Mouse (Mus musculus) midbrain, embryonic 10.5 days (tissue): ENCODE measurements around the gene Fign. TPM values are rescaled to one million over a fixed set of nuclear protein-coding genes. Genes with fewer than 3 reads are reported as not detected.

Source experiments
- DNase-seq: peaks from one replicate; pipeline ENCODE4 v3.0.0-alpha.2; 2017; ENCODE audit warnings: low spot score
- H3K27ac ChIP-seq: fragments of 300-500 bp; sonication (generic); replicated peaks from 2 replicates; pipeline ENCODE4 v1.5.1; 2016; ENCODE audit warnings: mild to moderate bottlenecking
- H3K27me3 ChIP-seq: fragments of 300-500 bp; sonication (generic); 2 replicates; pipeline ENCODE4 v1.6.1; 2016; ENCODE audit warnings: low read depth, mild to moderate bottlenecking; ENCODE audit not compliant: poor library complexity, severe bottlenecking
- H3K36me3 ChIP-seq: fragments of 300-500 bp; sonication (generic); 2 replicates; pipeline ENCODE4 v1.6.1; 2016; ENCODE audit warnings: mild to moderate bottlenecking, moderate library complexity
- H3K4me1 ChIP-seq: fragments of 300-500 bp; sonication (generic); 2 replicates; pipeline ENCODE4 v1.6.1; 2016
- H3K4me3 ChIP-seq: fragments of 300-500 bp; sonication (generic); 2 replicates; pipeline ENCODE4 v1.5.1; 2016; ENCODE audit warnings: mild to moderate bottlenecking, moderate library complexity
- H3K9me3 ChIP-seq: fragments of 300-500 bp; sonication (generic); replicated peaks from 2 replicates; pipeline ENCODE4 v1.6.1; 2016; ENCODE audit warnings: mild to moderate bottlenecking
- WGBS: fragments of 180-500 bp; shearing (Covaris S2); methylation state at CpG from one replicate; pipeline ENCODE4 v1.1.7; 2016; 5-methylcytosine and 5-hydroxymethylcytosine counted together
- polyA plus RNA-seq: library from polyadenylated mRNA; unstranded; fragments of >200 nt; fragmentation: Nextera tagmentation; extraction: Ambion mirVana; gene quantifications from 2 replicates; pipeline ENCODE4 v1.2.1, GENCODE M21; 2016

The Fign gene
- polyA plus RNA-seq, 1 experiment from 2014 or later = 18.0 TPM

GRCm38 (mm10) chr2:64083853-64084427 lies 13.9 kb downstream of the Fign start:
- no peak overlapping the region for H3K4me3 ChIP-seq
- no peaks in the 10 kb centered on the region for H3K9me3 ChIP-seq
- no peaks in the 10 kb centered on the region for H3K27me3 ChIP-seq
- peaks cover 31% of the 10 kb centered on the region for H3K4me1 ChIP-seq
- WGBS = 85% methylated on average over 5 of the region's 5 CpGs
- no peaks in the 10 kb centered on the region for H3K36me3 ChIP-seq
- no peak overlapping the region for H3K27ac ChIP-seq
- no peak for DNase-seq

GRCm38 (mm10) chr2:64079765-64080164 lies 18.1 kb downstream of the Fign start:
- peak overlapping the region; percentile 30; the same call in 1 of the 2 replicates for H3K4me3 ChIP-seq
- peaks cover 68% of the 10 kb centered on the region for H3K4me1 ChIP-seq
- H3K27me3 ChIP-seq = peaks cover 8% of the 10 kb centered on the region; the same call in 1 of the 2 replicates
- no peak for DNase-seq
- 10% methylated on average over 4 of the region's 4 CpGs for WGBS
- no peaks in the 10 kb centered on the region for H3K9me3 ChIP-seq
- no peaks in the 10 kb centered on the region for H3K36me3 ChIP-seq
- H3K27ac ChIP-seq = peak overlapping the region; percentile 72

- Histone ChIP-seq H3K36me3 (no peaks in the 10 kb centered on the region), H3K27me3 (peaks cover 8% of the 10 kb centered on the region; the same call in 1 of the 2 replicates), H3K9me3 (no peaks in the 10 kb centered on the region), H3K4me3 (no peak overlapping the region), H3K27ac (peak overlapping the region; percentile 72; the same call in 1 of the 2 replicates), H3K4me1 (peaks cover 79% of the 10 kb centered on the region)
- no peak for DNase-seq
- WGBS = 79% methylated on average over 3 of the region's 3 CpGs
These were observed 19.3 kb downstream of the Fign start for GRCm38 (mm10) chr2:64078551-64078950.

GRCm38 (mm10) chr2:64077846-64078245 lies 20.0 kb downstream of the Fign start:
- Histone ChIP-seq H3K9me3 (no peaks in the 10 kb centered on the region), H3K27me3 (peaks cover 8% of the 10 kb centered on the region; the same call in 1 of the 2 replicates), H3K36me3 (no peaks in the 10 kb centered on the region), H3K27ac (no peak overlapping the region), H3K4me1 (peaks cover 81% of the 10 kb centered on the region), H3K4me3 (no peak overlapping the region)
- WGBS = 68% methylated on average over 2 of the region's 2 CpGs
- DNase-seq = no peak

GRCm38 (mm10) chr2:64075873-64076272 lies 22.0 kb downstream of the Fign start:
- Histone ChIP-seq H3K27ac (0 out of 2 replicates have a peak overlapping the region, but pooled peaks have one; percentile 42), H3K36me3 (no peaks in the 10 kb centered on the region), H3K9me3 (no peaks in the 10 kb centered on the region), H3K4me3 (no peak overlapping the region), H3K4me1 (peaks cover 69% of the 10 kb centered on the region), H3K27me3 (peaks cover 8% of the 10 kb centered on the region; the same call in 1 of the 2 replicates)
- 55% methylated on average over 6 of the region's 6 CpGs for WGBS
- no peak for DNase-seq

- no peaks in the 10 kb centered on the region for H3K9me3 ChIP-seq
- WGBS = 54% methylated on average over 17 of the region's 17 CpGs
- DNase-seq = no peak
- no peaks in the 10 kb centered on the region for H3K36me3 ChIP-seq
- no peak overlapping the region for H3K4me3 ChIP-seq
- H3K4me1 ChIP-seq = peaks cover 58% of the 10 kb centered on the region
- no peak overlapping the region; the same call in 1 of the 2 replicates for H3K27ac ChIP-seq
- H3K27me3 ChIP-seq = peaks cover 8% of the 10 kb centered on the region; the same call in 1 of the 2 replicates
These were observed 23.0 kb downstream of the Fign start for GRCm38 (mm10) chr2:64074602-64075389.

- Histone ChIP-seq H3K27me3 (peaks cover 4% of the 10 kb centered on the region; the same call in 1 of the 2 replicates), H3K9me3 (no peaks in the 10 kb centered on the region), H3K36me3 (no peaks in the 10 kb centered on the region), H3K4me1 (peaks cover 36% of the 10 kb centered on the region), H3K27ac (no peak overlapping the region), H3K4me3 (no peak overlapping the region)
- WGBS = 87% methylated on average over 4 of the region's 4 CpGs
- no peak for DNase-seq
These were observed 25.7 kb downstream of the Fign start for GRCm38 (mm10) chr2:64072158-64072557.

- Histone ChIP-seq H3K4me1 (peaks cover 20% of the 10 kb centered on the region), H3K9me3 (no peaks in the 10 kb centered on the region), H3K36me3 (no peaks in the 10 kb centered on the region), H3K27me3 (no peaks in the 10 kb centered on the region), H3K4me3 (no peak overlapping the region), H3K27ac (no peak overlapping the region)
- no peak for DNase-seq
- 92% methylated on average over 10 of the region's 10 CpGs for WGBS
These were observed 27.7 kb downstream of the Fign start for GRCm38 (mm10) chr2:64069950-64070695.

- Histone ChIP-seq H3K27me3 (no peaks in the 10 kb centered on the region), H3K4me3 (no peak overlapping the region), H3K4me1 (0 out of 2 replicates have a peak, but pooled peaks cover 4% of the 10 kb centered on the region), H3K27ac (no peak overlapping the region), H3K9me3 (no peaks in the 10 kb centered on the region), H3K36me3 (no peaks in the 10 kb centered on the region)
- DNase-seq = no peak
- 58% methylated on average over 4 of the region's 4 CpGs for WGBS
These were observed 32.3 kb downstream of the Fign start for GRCm38 (mm10) chr2:64065511-64065910.

GRCm38 (mm10) chr2:64059477-64059876 lies 38.4 kb downstream of the Fign start:
- 90% methylated on average over 5 of the region's 5 CpGs for WGBS
- no peaks in the 10 kb centered on the region for H3K9me3 ChIP-seq
- H3K36me3 ChIP-seq = no peaks in the 10 kb centered on the region
- H3K4me3 ChIP-seq = no peak overlapping the region
- no peaks in the 10 kb centered on the region for H3K4me1 ChIP-seq
- H3K27ac ChIP-seq = no peak overlapping the region
- no peak for DNase-seq
- no peaks in the 10 kb centered on the region for H3K27me3 ChIP-seq

- H3K4me1 ChIP-seq = no peaks in the 10 kb centered on the region
- WGBS = 87% methylated on average over 2 of the region's 2 CpGs
- DNase-seq = no peak
These were observed 49.7 kb downstream of the Fign start for GRCm38 (mm10) chr2:64048142-64048541.

GRCm38 (mm10) chr2:64043099-64043498 lies 54.7 kb downstream of the Fign start:
- no peak for DNase-seq

More at GRCm38 (mm10) chr2:64048142-64048541, 49.7 kb downstream of the Fign start:
- Histone ChIP-seq H3K9me3 (no peaks in the 10 kb centered on the region), H3K27me3 (no peaks in the 10 kb centered on the region), H3K36me3 (no peaks in the 10 kb centered on the region), H3K27ac (no peak overlapping the region), H3K4me3 (no peak overlapping the region)

More at GRCm38 (mm10) chr2:64043099-64043498, 54.7 kb downstream of the Fign start:
- no peaks in the 10 kb centered on the region for H3K9me3 ChIP-seq
- no peaks in the 10 kb centered on the region for H3K36me3 ChIP-seq
- WGBS = 77% methylated on average over 3 of the region's 3 CpGs
- H3K4me1 ChIP-seq = no peaks in the 10 kb centered on the region
- no peak overlapping the region for H3K4me3 ChIP-seq
- no peaks in the 10 kb centered on the region for H3K27me3 ChIP-seq
- no peak overlapping the region for H3K27ac ChIP-seq
